ENCODE assay signal across 10 mouse cellular contexts in genomic region chr14:24606444-24607173, GRCm38 (mm10).
DNase-seq lines count a peak whose midpoint lies in the region; ATAC-seq and TF ChIP-seq lines count a peak whose summit lies in the region.
"Had no signal": no experiment of that assay in that cellular context is flagged by ENCODE, and none has a peak within 500 bp of the region (broad histone marks: within the 10 kb centered on the region; RNA-seq: fewer than 3 reads in every experiment).

No protein-coding gene starts in this region.

- H3K4me3 ChIP-seq in forebrain, embryonic 15.5 days: no peak overlapping the region
- no peak overlapping the region for H3K4me3 ChIP-seq in hindbrain, postnatal 0 days (ENCODE audit: low read length)
- H3K4me3 ChIP-seq: erythroblast, embryonic 14.5 days had no signal

- peaks cover 14% of the 10 kb centered on the region for H3K4me1 ChIP-seq in forebrain, embryonic 15.5 days
- H3K4me1 ChIP-seq in hindbrain, postnatal 0 days (ENCODE audit: insufficient read depth, low read length): peaks cover 11% of the 10 kb centered on the region

- peak overlapping the region; percentile 69 for H3K27ac ChIP-seq in forebrain, embryonic 15.5 days (replicated peaks)
- peak overlapping the region; percentile 32; the same call in 1 of the 2 replicates for H3K27ac ChIP-seq in hindbrain, postnatal 0 days

- no peaks in the 10 kb centered on the region for H3K36me3 ChIP-seq in forebrain, embryonic 15.5 days
- no peaks in the 10 kb centered on the region for H3K36me3 ChIP-seq in hindbrain, postnatal 0 days (ENCODE audit: insufficient read depth, low read length)

- DNase-seq in layer of hippocampus, adult 11-12 months (ENCODE audit: low spot score): peak; percentile 46
- no peak for DNase-seq in layer of hippocampus, adult 9-10 months (ENCODE audit: low spot score)
- DNase-seq in hindbrain, postnatal 0 days (ENCODE audit: low spot score): peak; percentile 59
- DNase-seq in retina, embryonic 14.5 days (ENCODE audit: low spot score): peak; percentile 69
- DNase-seq in kidney, postnatal 10 days: no peak
- DNase-seq in spleen, postnatal 10 days (ENCODE audit: low spot score in 2 of 2): no peak

- ATAC-seq in forebrain, embryonic 15.5 days (replicated peaks): peak; percentile 78
- peak; percentile 40; the same call in 1 of the 2 replicates for ATAC-seq in hindbrain, postnatal 0 days
- no peak; the same call in 1 of the 2 replicates for ATAC-seq in frontal cortex, adult (ENCODE audit: low TSS enrichment)
- ATAC-seq: Patski had no signal

- no peaks in the 10 kb centered on the region for H3K9me3 ChIP-seq in forebrain, embryonic 15.5 days
- H3K9me3 ChIP-seq in hindbrain, postnatal 0 days (ENCODE audit: low read length): no peaks in the 10 kb centered on the region

- H3K4me2 ChIP-seq in forebrain, embryonic 15.5 days (replicated peaks): no peak overlapping the region
- no peak overlapping the region for H3K4me2 ChIP-seq in hindbrain, postnatal 0 days (ENCODE audit: low read depth, low read length)

- H3K27me3 ChIP-seq in forebrain, embryonic 15.5 days: no peaks in the 10 kb centered on the region
- no peaks in the 10 kb centered on the region for H3K27me3 ChIP-seq in hindbrain, postnatal 0 days (ENCODE audit: insufficient read depth, low read length)

- no peak for TF ChIP-seq CTCF in hindbrain, postnatal 0 days (IDR thresholded peaks at IDR 0.05; ENCODE audit: low read depth)

- WGBS in forebrain, embryonic 15.5 days: 8% methylated on average over 14 of the region's 14 CpGs
- WGBS in hindbrain, postnatal 0 days: 12% methylated on average over 14 of the region's 14 CpGs

- H3K9ac ChIP-seq in forebrain, embryonic 15.5 days (replicated peaks): no peak overlapping the region
- no peak overlapping the region for H3K9ac ChIP-seq in hindbrain, postnatal 0 days (replicated peaks; ENCODE audit: low read length)

Comparison
In these comparisons a context has a peak if more than half of its experiments do, and no peak if none do; other contexts are left out.
1. DNase-seq: peak in layer of hippocampus, adult 11-12 months (single experiment), hindbrain, postnatal 0 days (single experiment) and retina, embryonic 14.5 days (single experiment); none in layer of hippocampus, adult 9-10 months (single experiment), kidney, postnatal 10 days (single experiment) and spleen, postnatal 10 days (0 of 2).